Mouse (Mus musculus): ENCODE results near the gene Pdgfc. TPM values are rescaled to one million over a fixed set of nuclear protein-coding genes. Genes with fewer than 3 reads are reported as not detected.
A peak's percentile ranks its signal among the peaks of the same experiment; 100 is the strongest.

Pdgfc gene
- polyA plus RNA-seq, 1 experiment from 2014 or later = 6.1 TPM

- no peak for ATAC-seq
- no peaks in the 10 kb centered on the region for H3K36me3 ChIP-seq (ENCODE audit: control insufficient read depth, insufficient read depth)
- TF ChIP-seq CTCF (IDR thresholded peaks at IDR 0.05; ENCODE audit: low read depth) = no peak
- H3K4me3 ChIP-seq (ENCODE audit: low read depth, low read length) = no peak overlapping the region
- no peaks in the 10 kb centered on the region for H3K27me3 ChIP-seq (replicated peaks; ENCODE audit: control insufficient read depth, insufficient read depth, low read length)
- H3K27ac ChIP-seq (ENCODE audit: low read depth, low read length) = no peak overlapping the region
- no peak overlapping the region for H3K9ac ChIP-seq (ENCODE audit: low read depth, low read length)
- no peaks in the 10 kb centered on the region for H3K9me3 ChIP-seq (ENCODE audit: control insufficient read depth)
- H3K4me2 ChIP-seq (replicated peaks; ENCODE audit: low read depth) = no peak overlapping the region
- H3K4me1 ChIP-seq (replicated peaks; ENCODE audit: control insufficient read depth, insufficient read depth, low read length) = no peaks in the 10 kb centered on the region
Measured at GRCm38 (mm10) chr3:81054074-81054473, 17.9 kb downstream of the Pdgfc start.

GRCm38 (mm10) chr3:81057719-81058118 is 21.5 kb downstream of the Pdgfc start:
- Histone ChIP-seq H3K27me3 (replicated peaks; ENCODE audit: control insufficient read depth, insufficient read depth, low read length) (no peaks in the 10 kb centered on the region), H3K36me3 (ENCODE audit: control insufficient read depth, insufficient read depth) (no peaks in the 10 kb centered on the region), H3K4me3 (ENCODE audit: low read depth, low read length) (no peak overlapping the region), H3K4me2 (replicated peaks; ENCODE audit: low read depth) (no peak overlapping the region), H3K4me1 (replicated peaks; ENCODE audit: control insufficient read depth, insufficient read depth, low read length) (no peaks in the 10 kb centered on the region), H3K9ac (ENCODE audit: low read depth, low read length) (no peak overlapping the region), H3K27ac (ENCODE audit: low read depth, low read length) (no peak overlapping the region), H3K9me3 (ENCODE audit: control insufficient read depth) (no peaks in the 10 kb centered on the region)
- TF ChIP-seq CTCF (IDR thresholded peaks at IDR 0.05; ENCODE audit: low read depth) = no peak
- WGBS = 78% methylated on average over 1 of the region's 1 CpGs
- ATAC-seq = no peak

- ATAC-seq = no peak
- no peak overlapping the region for H3K27ac ChIP-seq (ENCODE audit: low read depth, low read length)
- H3K9ac ChIP-seq (ENCODE audit: low read depth, low read length) = no peak overlapping the region
- H3K4me1 ChIP-seq (replicated peaks; ENCODE audit: control insufficient read depth, insufficient read depth, low read length) = no peaks in the 10 kb centered on the region
- TF ChIP-seq CTCF (IDR thresholded peaks at IDR 0.05; ENCODE audit: low read depth) = no peak
- no peaks in the 10 kb centered on the region for H3K27me3 ChIP-seq (replicated peaks; ENCODE audit: control insufficient read depth, insufficient read depth, low read length)
- H3K4me2 ChIP-seq (replicated peaks; ENCODE audit: low read depth) = no peak overlapping the region
- H3K9me3 ChIP-seq (ENCODE audit: control insufficient read depth) = no peaks in the 10 kb centered on the region
- H3K36me3 ChIP-seq (ENCODE audit: control insufficient read depth, insufficient read depth) = no peaks in the 10 kb centered on the region
- 26% methylated on average over 4 of the region's 4 CpGs for WGBS
- H3K4me3 ChIP-seq (ENCODE audit: low read depth, low read length) = no peak overlapping the region
Measured at GRCm38 (mm10) chr3:81058527-81059031, 22.4 kb downstream of the Pdgfc start.

DNA sequence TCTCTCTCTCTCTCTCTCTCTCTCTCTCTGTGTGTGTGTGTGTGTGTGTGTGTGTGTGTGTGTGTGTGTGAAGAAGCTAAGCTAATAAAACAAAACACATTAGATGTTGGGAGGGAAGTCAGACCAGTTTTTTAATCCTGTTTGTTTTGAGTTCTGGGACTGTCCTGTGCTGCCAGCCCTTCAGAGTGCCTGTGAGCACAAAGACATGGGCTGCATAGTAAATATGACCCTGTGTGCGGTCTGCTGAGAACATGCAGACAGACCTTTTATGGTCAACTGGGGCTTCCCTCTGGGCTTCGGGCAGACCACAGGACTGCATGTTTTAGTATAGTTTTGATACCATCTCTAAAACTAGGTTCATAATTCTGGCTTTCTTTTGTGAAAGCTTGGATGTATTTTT is 32.3 kb downstream of the Pdgfc start:
- Histone ChIP-seq H3K4me2 (replicated peaks; ENCODE audit: low read depth) (no peak overlapping the region), H3K9ac (ENCODE audit: low read depth, low read length) (no peak overlapping the region), H3K27ac (ENCODE audit: low read depth, low read length) (no peak overlapping the region), H3K9me3 (ENCODE audit: control insufficient read depth) (no peaks in the 10 kb centered on the region), H3K4me1 (replicated peaks; ENCODE audit: control insufficient read depth, insufficient read depth, low read length) (no peaks in the 10 kb centered on the region), H3K27me3 (replicated peaks; ENCODE audit: control insufficient read depth, insufficient read depth, low read length) (no peaks in the 10 kb centered on the region), H3K36me3 (ENCODE audit: control insufficient read depth, insufficient read depth) (no peaks in the 10 kb centered on the region), H3K4me3 (ENCODE audit: low read depth, low read length) (no peak overlapping the region)
- no peak for TF ChIP-seq CTCF (IDR thresholded peaks at IDR 0.05; ENCODE audit: low read depth)
- 50% methylated on average over 2 of the region's 2 CpGs for WGBS
- no peak for ATAC-seq

- Histone ChIP-seq H3K4me3 (ENCODE audit: low read depth, low read length) (no peak overlapping the region), H3K9ac (ENCODE audit: low read depth, low read length) (no peak overlapping the region), H3K4me2 (replicated peaks; ENCODE audit: low read depth) (no peak overlapping the region), H3K36me3 (ENCODE audit: control insufficient read depth, insufficient read depth) (no peaks in the 10 kb centered on the region), H3K27ac (ENCODE audit: low read depth, low read length) (no peak overlapping the region), H3K4me1 (replicated peaks; ENCODE audit: control insufficient read depth, insufficient read depth, low read length) (no peaks in the 10 kb centered on the region), H3K9me3 (ENCODE audit: control insufficient read depth) (no peaks in the 10 kb centered on the region), H3K27me3 (replicated peaks; ENCODE audit: control insufficient read depth, insufficient read depth, low read length) (no peaks in the 10 kb centered on the region)
- WGBS = 67% methylated on average over 1 of the region's 1 CpGs
- TF ChIP-seq CTCF (IDR thresholded peaks at IDR 0.05; ENCODE audit: low read depth) = no peak
- no peak for ATAC-seq
Measured at GRCm38 (mm10) chr3:81101136-81101535, 64.9 kb downstream of the Pdgfc start.

DNA sequence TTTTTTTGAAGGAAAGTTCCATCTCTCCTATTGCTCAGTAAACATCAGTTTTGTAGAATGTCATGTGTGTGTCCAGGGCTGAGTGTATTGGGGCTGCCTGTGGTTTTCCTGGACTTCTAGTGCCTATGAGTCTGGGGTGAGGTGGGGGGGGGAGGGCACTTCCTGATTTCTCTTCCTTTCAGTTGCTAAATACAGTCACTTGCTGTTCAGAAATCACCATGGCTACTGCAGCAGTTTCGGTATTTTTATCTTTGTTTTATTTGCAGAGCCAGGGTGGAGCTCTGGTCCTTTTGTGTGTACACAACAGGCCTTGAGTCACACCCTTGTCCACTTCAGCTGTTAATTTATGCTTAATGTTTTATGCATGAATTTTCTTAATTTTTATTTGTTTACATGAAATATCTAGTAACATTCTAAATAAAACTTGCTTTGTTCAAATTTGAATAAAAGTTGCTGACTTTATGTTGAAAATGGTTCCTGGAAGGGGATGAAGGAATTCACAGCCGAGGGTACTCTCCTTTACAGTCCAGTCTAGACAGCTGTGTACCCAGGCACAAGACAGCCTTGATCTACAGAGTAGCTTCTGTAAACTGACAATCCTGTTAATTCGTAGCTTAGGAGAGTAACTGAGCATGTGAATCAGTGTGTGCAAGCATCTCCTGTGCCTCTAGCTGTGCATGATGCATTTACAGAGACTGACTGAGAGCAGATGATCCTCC is 66.1 kb downstream of the Pdgfc start:
- Histone ChIP-seq H3K9me3 (ENCODE audit: control insufficient read depth) (no peaks in the 10 kb centered on the region), H3K27me3 (replicated peaks; ENCODE audit: control insufficient read depth, insufficient read depth, low read length) (no peaks in the 10 kb centered on the region), H3K4me3 (ENCODE audit: low read depth, low read length) (no peak overlapping the region), H3K4me2 (replicated peaks; ENCODE audit: low read depth) (no peak overlapping the region), H3K9ac (ENCODE audit: low read depth, low read length) (no peak overlapping the region), H3K4me1 (replicated peaks; ENCODE audit: control insufficient read depth, insufficient read depth, low read length) (no peaks in the 10 kb centered on the region), H3K36me3 (ENCODE audit: control insufficient read depth, insufficient read depth) (no peaks in the 10 kb centered on the region), H3K27ac (ENCODE audit: low read depth, low read length) (no peak overlapping the region)
- no peak for TF ChIP-seq CTCF (IDR thresholded peaks at IDR 0.05; ENCODE audit: low read depth)
- WGBS = 15% methylated on average over 3 of the region's 3 CpGs
- ATAC-seq = peak; percentile 25; the same call in 1 of the 2 replicates
